Mouse (Mus musculus): ENCODE data around the gene Cfap97. TPM values are rescaled to one million over a fixed set of nuclear protein-coding genes. Genes with fewer than 3 reads are reported as not detected.

Cfap97 gene
- total and polyA plus RNA-seq, 2 experiments from 2014 or later, result 22.1 to 24.4 TPM

DNA sequence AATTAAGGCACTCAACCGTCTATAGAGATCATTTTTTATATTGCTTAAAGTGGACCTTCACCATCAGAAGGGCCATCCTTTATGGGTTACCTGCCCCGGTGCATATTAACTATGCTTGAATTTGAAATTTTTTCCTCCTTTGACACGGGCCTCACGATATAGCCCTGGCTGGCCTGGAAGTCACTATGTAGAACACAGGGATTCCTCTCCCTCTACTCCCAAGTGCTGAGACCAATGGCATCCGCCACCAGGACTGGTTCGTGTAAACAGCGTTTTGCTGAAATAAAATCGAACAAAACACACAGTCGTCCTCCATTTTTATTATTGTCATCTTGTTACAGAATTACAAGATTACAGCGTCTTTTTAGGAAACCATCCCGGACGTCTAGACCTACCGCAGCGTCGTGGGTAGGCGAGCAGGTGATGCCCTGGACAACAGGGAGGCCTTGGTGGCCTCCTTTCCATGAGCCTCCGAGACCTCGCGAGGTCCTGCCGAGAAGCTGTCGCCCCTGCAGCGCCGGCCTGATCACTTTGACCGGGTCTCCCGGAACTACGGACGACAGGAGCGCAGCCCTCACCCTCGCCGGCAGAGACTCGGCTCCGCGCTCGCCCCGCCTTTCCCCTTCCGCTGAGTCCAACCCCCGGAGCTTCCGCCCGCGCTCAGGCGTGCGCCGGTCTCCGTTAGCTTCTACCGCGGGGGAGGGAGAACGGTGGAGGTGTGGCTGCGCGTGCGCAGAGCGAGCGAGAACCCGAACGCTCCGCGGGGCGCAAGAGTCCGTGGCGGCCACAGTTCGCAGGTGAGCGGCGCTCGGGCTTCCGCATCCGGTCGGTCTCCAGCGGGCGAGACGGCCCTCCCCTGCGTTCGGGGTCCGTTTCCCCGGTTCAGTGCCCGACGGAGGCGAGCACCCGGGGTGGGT is 11.6 kb downstream of the Cfap97 start:
- H3K27me3 ChIP-seq (ENCODE audit: insufficient read depth, low read length), result no peaks in the 10 kb centered on the region
- H3K4me3 ChIP-seq (ENCODE audit: low read depth, low read length), result peak overlapping the region; percentile 65
- peaks cover 6% of the 10 kb centered on the region; the same call in 1 of the 2 replicates for H3K4me1 ChIP-seq (ENCODE audit: insufficient read depth)
- 0 out of 2 replicates have a peak, but pooled peaks have one; percentile 2 for TF ChIP-seq CTCF (IDR thresholded peaks at IDR 0.05; ENCODE audit: low read depth)
- peak overlapping the region; percentile 78 for H3K4me2 ChIP-seq (ENCODE audit: low read depth)
- DNase-seq, result peak; percentile 97
- H3K36me3 ChIP-seq (ENCODE audit: insufficient read depth), result no peaks in the 10 kb centered on the region
- no peaks in the 10 kb centered on the region for H3K9me3 ChIP-seq (ENCODE audit: low read length)
- 2% methylated on average over 68 of the region's 77 CpGs for WGBS
- peak overlapping the region; percentile 80 for H3K27ac ChIP-seq (ENCODE audit: low read depth, low read length)
- ATAC-seq, result peak; percentile 99
- H3K9ac ChIP-seq, result peak overlapping the region; percentile 71

DNA sequence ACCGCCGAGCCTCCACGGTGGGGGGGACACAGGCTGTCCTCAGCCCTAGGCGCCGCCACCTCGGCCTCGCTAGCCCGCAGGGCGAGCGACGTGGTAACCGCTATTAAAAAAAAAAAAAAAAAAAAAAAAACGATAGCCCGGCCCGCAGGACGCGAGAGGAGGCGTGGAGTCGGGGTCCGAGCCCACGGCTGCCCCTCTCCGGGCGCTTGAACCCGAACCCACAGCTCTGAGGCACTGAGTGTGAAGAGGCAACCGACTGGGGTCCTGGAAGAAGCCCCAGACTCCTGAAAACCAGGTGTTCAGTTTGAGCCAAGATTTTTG is 12.3 kb downstream of the Cfap97 start:
- Histone ChIP-seq H3K27ac (ENCODE audit: low read depth, low read length) (peak overlapping the region; percentile 80), H3K4me2 (ENCODE audit: low read depth) (peak overlapping the region; percentile 78), H3K4me1 (ENCODE audit: insufficient read depth) (peaks cover 6% of the 10 kb centered on the region; the same call in 1 of the 2 replicates), H3K4me3 (ENCODE audit: low read depth, low read length) (peak overlapping the region; percentile 65), H3K9ac (peak overlapping the region; percentile 71), H3K9me3 (ENCODE audit: low read length) (no peaks in the 10 kb centered on the region), H3K27me3 (ENCODE audit: insufficient read depth, low read length) (no peaks in the 10 kb centered on the region), H3K36me3 (ENCODE audit: insufficient read depth) (no peaks in the 10 kb centered on the region)
- no peak for TF ChIP-seq CTCF (IDR thresholded peaks at IDR 0.05; ENCODE audit: low read depth)
- under 1% methylated on average over 23 of the region's 25 CpGs for WGBS
- no peak for DNase-seq
- 0 out of 2 replicates have a peak, but pooled peaks have one; percentile 0 for ATAC-seq

DNA sequence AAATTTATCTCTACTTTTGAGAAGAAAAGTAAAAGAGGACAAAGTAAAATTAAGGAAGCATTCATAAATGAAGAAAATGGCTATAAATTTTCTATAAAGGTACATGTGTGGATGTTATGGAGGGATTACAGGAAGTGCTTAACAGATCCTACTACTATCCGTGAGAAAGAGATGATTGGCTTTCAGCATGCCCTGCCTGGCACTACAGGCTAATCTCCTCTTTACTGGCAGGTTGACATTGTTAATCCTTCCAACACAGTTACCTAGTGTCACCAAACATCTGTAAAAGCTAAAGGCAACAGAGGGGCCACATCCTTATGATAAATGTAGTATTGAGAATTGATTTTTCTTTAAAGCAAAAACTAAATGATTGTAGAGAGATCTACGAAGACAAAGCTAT is 22.1 kb downstream of the Cfap97 start:
- Histone ChIP-seq H3K4me2 (ENCODE audit: low read depth) (no peak overlapping the region), H3K36me3 (ENCODE audit: insufficient read depth) (peaks cover 18% of the 10 kb centered on the region), H3K4me3 (ENCODE audit: low read depth, low read length) (no peak overlapping the region), H3K27ac (ENCODE audit: low read depth, low read length) (no peak overlapping the region), H3K9ac (no peak overlapping the region), H3K27me3 (ENCODE audit: insufficient read depth, low read length) (no peaks in the 10 kb centered on the region), H3K9me3 (ENCODE audit: low read length) (no peaks in the 10 kb centered on the region), H3K4me1 (ENCODE audit: insufficient read depth) (no peaks in the 10 kb centered on the region)
- ATAC-seq (no peak), DNase-seq (no peak)
- TF ChIP-seq CTCF (IDR thresholded peaks at IDR 0.05; ENCODE audit: low read depth), result no peak
- 79% methylated on average over 2 of the region's 2 CpGs for WGBS

DNA sequence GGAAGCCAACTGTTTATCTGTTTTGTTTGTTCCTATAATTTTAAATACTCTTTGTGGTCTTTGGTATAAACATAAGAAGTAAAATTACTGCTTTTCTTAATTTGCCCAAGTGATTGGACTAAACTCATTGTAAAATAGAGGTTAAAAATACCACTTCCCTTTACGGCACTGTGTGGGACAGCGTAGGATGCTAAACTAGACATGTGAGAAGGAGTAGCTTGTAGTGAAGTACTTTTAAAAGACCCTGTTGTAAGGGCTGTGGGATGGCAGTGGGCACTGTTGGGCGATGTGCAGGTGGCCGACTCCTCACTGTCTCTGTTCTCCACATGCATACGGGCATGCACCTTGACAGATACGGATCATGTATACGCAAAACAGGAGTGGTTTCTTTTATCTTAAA is 28.6 kb downstream of the Cfap97 start:
- 95% methylated on average over 7 of the region's 7 CpGs for WGBS
- TF ChIP-seq CTCF (IDR thresholded peaks at IDR 0.05; ENCODE audit: low read depth), result no peak
- H3K4me2 ChIP-seq (ENCODE audit: low read depth), result no peak overlapping the region
- H3K9me3 ChIP-seq (ENCODE audit: low read length), result no peaks in the 10 kb centered on the region
- 0 out of 2 replicates have a peak, but pooled peaks cover 3% of the 10 kb centered on the region for H3K36me3 ChIP-seq (ENCODE audit: insufficient read depth)
- H3K9ac ChIP-seq, result no peak overlapping the region
- H3K4me1 ChIP-seq (ENCODE audit: insufficient read depth), result no peaks in the 10 kb centered on the region
- no peaks in the 10 kb centered on the region for H3K27me3 ChIP-seq (ENCODE audit: insufficient read depth, low read length)
- ATAC-seq, result no peak
- DNase-seq, result no peak
- H3K27ac ChIP-seq (ENCODE audit: low read depth, low read length), result no peak overlapping the region
- no peak overlapping the region for H3K4me3 ChIP-seq (ENCODE audit: low read depth, low read length)

DNA sequence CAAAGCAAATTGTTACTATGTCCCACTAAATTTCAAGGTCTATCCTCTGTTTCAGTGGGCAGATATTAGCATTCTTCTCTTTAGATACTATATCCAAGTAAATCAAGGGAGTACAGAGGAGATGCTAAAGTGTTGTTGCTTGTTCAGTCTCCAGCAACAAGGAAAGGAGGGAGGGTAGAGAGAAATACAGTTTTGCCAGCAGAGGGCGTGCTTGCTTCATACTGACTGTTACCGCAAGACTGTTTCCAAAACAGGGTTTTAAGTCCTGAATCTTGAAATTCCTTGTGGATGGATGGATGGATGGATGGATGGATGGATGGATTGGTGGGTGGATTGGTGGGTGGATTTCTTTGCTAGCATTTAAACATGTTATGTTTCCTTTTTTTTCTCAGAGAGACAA is 33.8 kb downstream of the Cfap97 start:
- H3K4me3 ChIP-seq (ENCODE audit: low read depth, low read length), result no peak overlapping the region
- 0 out of 2 replicates have a peak, but pooled peaks cover 3% of the 10 kb centered on the region for H3K36me3 ChIP-seq (ENCODE audit: insufficient read depth)
- WGBS, result 5% methylated on average over 2 of the region's 2 CpGs
- no peak overlapping the region for H3K4me2 ChIP-seq (ENCODE audit: low read depth)
- H3K27ac ChIP-seq (ENCODE audit: low read depth, low read length), result no peak overlapping the region
- peak; percentile 54; the same call in 1 of the 2 replicates for ATAC-seq
- H3K9me3 ChIP-seq (ENCODE audit: low read length), result no peaks in the 10 kb centered on the region
- no peaks in the 10 kb centered on the region for H3K4me1 ChIP-seq (ENCODE audit: insufficient read depth)
- H3K27me3 ChIP-seq (ENCODE audit: insufficient read depth, low read length), result no peaks in the 10 kb centered on the region
- no peak overlapping the region for H3K9ac ChIP-seq
- peak; percentile 77 for DNase-seq
- TF ChIP-seq CTCF (IDR thresholded peaks at IDR 0.05; ENCODE audit: low read depth), result peak; percentile 83

DNA sequence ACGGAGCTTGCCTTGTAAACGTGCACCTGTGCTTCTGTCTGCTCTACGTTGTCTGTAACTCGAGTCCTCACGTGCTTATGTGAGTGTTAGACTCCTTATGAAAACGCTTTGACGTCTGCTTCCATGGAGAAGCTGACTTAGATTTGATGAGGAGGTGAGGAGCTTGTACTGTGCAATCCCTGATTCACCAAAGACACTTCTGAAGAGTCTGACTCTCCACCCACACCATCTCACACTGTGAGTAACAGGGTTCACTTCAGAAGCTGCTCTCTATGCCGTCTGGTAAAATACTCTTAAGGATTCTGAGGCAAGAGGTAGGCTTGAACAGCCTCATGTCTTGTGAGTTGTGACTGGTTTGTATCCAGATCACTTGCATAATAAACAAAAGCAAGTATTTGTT is 41.5 kb downstream of the Cfap97 start:
- WGBS, result 90% methylated on average over 8 of the region's 8 CpGs
- TF ChIP-seq CTCF (IDR thresholded peaks at IDR 0.05; ENCODE audit: low read depth), result no peak
- ATAC-seq (no peak), DNase-seq (no peak)
- H3K4me2 ChIP-seq (ENCODE audit: low read depth), result no peak overlapping the region
- H3K27ac ChIP-seq (ENCODE audit: low read depth, low read length), result no peak overlapping the region
- H3K4me3 ChIP-seq (ENCODE audit: low read depth, low read length), result no peak overlapping the region
- no peaks in the 10 kb centered on the region for H3K4me1 ChIP-seq (ENCODE audit: insufficient read depth)
- H3K9ac ChIP-seq, result no peak overlapping the region
- no peaks in the 10 kb centered on the region for H3K9me3 ChIP-seq (ENCODE audit: low read length)
- peaks cover 26% of the 10 kb centered on the region for H3K36me3 ChIP-seq (ENCODE audit: insufficient read depth)
- no peaks in the 10 kb centered on the region for H3K27me3 ChIP-seq (ENCODE audit: insufficient read depth, low read length)

DNA sequence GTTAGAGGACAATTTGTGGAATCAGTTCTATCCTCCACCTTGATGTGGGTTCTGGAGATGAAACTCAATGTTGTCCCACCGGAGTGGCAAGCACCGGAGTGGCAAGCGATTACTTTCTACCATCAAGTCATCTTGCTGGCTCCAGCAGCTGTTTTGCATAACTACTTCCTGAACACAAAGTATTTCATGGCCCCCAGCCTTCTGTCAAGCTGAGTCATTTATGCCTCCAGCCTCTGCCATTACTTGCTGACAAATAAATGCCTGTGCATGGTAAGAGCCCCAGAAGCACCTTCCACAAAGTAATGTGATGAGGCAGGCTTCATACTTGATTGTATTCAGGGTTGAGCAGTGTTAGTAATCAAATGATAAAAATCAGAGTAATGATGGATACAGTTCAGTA is 45.3 kb downstream of the Cfap97 start:
- WGBS, result 93% methylated on average over 3 of the region's 3 CpGs

More for the DNA sequence above, 45.3 kb downstream of the Cfap97 start:
- ATAC-seq (no peak), DNase-seq (no peak)
- no peak overlapping the region for H3K9ac ChIP-seq
- H3K4me1 ChIP-seq (ENCODE audit: insufficient read depth), result no peaks in the 10 kb centered on the region
- no peak overlapping the region for H3K27ac ChIP-seq (ENCODE audit: low read depth, low read length)
- H3K4me3 ChIP-seq (ENCODE audit: low read depth, low read length), result no peak overlapping the region
- H3K9me3 ChIP-seq (ENCODE audit: low read length), result no peaks in the 10 kb centered on the region
- H3K4me2 ChIP-seq (ENCODE audit: low read depth), result no peak overlapping the region
- no peak for TF ChIP-seq CTCF (IDR thresholded peaks at IDR 0.05; ENCODE audit: low read depth)
- H3K36me3 ChIP-seq (ENCODE audit: insufficient read depth), result peaks cover 26% of the 10 kb centered on the region
- H3K27me3 ChIP-seq (ENCODE audit: insufficient read depth, low read length), result no peaks in the 10 kb centered on the region

Measured in forebrain, postnatal 0 days (tissue).